Mouse (Mus musculus) mouse embryonic stem cell (cell line): Measurements from ENCODE around the gene Pacsin3.
"Not testable (repeated sequence)": the region's sequence is repeated elsewhere in the genome, so short reads cannot be mapped to it uniquely, and the experiment has no call there.

Source experiments
- in situ Hi-C, 2 experiments: fragments of 300-500 bp; cut with MboI; formaldehyde crosslinking; loops; 1 replicate in 1 of 2; 3 replicates in 1 of 2; pipeline ENCODE4 v1.14.3; 2019 to 2020; ENCODE audit warnings: low sequenced_read_pairs in 2 of 2, low pct_unique_long_range_greater_than_20kb in 1 of 2, mixed read lengths in 1 of 2; ENCODE audit not compliant: unreplicated experiment in 1 of 2

The Pacsin3 gene

DNA sequence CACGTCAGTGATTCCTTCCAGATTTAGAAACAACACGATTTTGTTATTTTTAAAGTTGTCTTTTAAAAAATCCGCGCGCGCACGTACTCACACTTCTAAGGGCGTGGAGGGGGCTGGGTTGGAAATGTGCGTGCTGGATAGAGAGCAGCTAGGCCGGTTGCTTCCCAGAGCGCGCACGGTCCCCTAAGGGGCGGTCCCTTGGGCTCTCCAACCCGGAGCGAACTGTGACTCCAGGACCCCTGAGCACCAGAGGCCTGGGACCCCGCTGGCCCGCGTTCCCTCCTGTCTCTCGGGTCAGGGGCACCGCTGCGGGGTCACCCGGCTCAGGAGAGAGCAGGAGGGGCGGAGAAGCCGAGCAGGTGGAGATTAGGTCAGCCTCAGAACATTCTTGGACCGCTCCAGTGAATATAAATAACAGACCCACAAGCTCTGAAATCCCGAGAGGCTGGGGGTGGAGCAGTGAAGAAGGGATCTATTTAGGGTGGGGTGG lies at the start of gene Pacsin3:
Gene Pacsin3 (plus strand): TSS at position 294 of the 490 bp plus-strand sequence.
- in situ Hi-C loops = no loop called here

DNA sequence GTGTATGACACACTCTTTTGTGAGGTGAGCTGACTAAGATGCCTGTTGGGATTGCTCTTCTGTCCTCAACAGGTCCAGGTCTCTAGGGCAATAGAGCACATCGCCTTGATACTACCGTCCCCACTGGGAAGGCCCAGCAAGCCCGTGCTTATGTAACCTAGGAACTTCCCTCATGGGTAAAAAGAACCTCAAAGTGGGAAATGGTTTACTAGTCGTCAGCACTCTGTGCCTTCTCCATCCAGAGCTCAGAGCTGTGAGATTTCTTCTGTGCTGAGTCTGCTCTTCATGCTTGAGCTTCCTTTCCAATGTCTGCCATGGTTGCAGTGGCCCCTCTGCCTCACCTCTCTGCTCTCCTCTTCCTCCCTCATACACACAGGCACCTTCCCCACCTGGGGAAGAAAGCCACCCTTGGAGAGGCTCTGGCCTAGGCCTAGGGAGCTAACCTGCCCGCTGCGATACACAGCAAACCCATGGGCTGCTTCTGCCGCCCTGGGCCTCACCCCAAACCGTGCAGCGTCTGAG lies 49.4 kb upstream of the Pacsin3 start:
- in situ Hi-C loops = no loop called here

DNA sequence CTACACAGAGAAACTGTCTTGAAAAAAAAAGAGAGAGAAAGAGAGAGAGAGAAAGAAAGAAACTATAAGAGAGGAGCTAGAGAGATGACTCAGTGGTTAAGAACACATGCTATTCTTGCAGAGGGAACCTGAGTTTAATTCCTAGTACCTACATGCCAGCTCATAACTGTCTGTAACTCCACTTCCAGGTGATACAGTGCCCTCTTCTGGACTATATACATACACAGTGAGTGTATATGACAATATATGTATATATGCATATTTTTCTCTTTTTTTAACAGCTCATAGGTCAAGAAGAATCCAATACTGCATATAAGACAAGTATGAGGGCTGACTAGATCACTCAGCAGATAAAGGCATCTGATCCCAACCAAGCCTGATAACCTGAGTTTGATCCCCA lies 42.4 kb upstream of the Pacsin3 start:
- in situ Hi-C loops = no loop called here

DNA sequence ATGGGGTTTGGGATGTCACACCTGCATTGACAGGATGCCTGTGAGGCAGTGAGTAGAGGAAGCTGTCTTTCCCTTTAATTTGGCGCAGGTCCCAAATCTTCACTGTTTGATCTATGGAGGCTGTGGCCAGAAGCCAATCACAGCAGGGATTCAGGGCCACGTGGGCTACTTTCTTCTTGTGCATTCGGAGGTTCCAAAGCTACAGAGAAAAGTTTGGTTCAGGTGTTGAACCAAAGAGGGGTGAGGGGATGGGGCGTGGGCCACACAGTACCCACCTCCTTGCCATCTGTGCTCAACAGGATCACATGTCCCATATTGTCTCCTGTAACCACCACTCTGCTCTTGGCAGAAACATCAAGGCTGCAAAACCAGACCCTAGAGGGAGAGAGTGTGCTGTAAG lies 38.7 kb upstream of the Pacsin3 start:
- in situ Hi-C loops = no loop called here

DNA sequence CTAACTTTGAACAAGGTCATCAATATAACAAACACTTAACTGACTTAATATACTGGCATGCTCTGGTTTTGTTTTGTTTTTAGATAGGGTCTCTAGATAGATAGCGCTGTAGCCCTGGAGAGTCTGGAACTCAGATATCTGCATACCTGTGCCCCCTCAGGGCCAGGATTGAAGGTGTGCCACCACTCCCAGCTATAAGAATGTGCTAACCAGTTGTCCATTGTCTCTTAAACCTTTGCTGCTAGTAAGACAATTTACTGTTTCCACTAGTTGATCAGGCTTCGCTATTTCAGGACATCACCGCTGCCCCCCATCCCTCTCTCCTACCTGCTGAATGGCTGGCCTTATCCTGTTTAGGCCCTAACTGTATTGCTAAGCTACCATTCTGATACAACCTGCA lies 35.3 kb upstream of the Pacsin3 start:
- in situ Hi-C loops = no loop called here

DNA sequence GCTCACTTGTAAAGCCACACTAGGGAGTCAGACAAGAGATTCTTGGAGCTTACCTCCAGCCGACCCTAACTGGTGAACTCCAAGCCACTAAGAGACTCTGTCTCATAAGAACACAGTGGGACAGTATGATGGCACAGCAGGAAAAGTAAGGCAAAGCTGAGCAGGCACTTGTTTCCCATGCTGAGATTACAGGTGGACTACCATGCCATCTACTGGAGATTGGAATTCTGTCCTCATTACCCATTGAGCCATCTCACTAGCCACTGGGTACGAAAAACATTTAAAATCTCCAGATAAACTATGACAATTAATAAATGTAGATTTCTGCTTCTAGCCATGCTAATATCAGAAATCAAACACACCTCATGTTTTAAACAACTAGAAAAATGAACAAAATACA lies 32.1 kb upstream of the Pacsin3 start:
- in situ Hi-C loops = no loop called here

- in situ Hi-C loops = no loop called here
Measured at GRCm38 (mm10) chr2:91229735-91230134, 26.0 kb upstream of the Pacsin3 start.

DNA sequence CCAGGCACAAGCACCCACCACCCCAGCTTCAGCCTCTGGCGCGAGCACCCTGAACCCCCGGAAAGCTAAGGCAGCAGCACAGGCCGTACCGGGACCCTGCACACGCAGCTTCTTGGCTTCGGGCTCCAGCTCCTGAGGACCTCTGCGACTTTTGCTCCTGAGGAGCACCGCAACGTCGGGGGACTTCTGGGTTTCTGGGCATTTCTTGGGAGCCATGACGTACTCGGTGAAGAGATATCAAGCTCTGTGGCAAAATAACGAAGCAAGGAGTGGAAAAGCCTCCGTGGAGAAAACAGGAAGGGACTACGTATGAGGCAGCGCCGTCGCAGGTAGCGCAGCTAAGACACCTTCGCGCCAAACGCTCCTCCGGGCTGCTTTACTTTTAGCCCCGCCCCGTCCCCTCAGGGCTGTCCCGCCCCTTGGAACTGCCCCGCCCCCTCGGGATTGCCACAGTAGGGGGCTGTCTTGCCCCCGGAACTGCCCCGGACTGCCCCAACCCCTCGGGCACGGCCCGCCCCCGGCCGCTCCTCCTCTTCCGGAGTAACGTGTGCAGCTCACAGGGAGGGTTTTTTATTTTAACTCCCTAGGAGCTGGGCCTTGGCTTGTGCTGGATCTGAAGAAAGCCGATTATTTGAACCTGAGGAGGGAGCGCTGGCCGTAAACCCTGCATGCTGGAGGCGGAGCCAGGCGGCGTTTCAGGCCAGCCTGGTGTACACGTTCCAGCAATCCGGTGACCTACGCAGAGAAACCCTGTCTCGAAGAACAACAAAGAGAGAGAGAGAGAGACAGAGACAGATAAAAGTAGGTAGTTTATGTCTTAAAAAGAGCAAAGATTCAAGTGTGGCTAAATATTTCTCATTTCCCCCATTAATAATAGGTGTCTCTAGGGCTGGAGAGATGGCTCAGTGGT lies 18.9 kb upstream of the Pacsin3 start, which contains the start of gene Ddb2:
Gene Ddb2 (minus strand): TSS at position 382 of the 910 bp plus-strand sequence.
- in situ Hi-C loops = no loop called here

DNA sequence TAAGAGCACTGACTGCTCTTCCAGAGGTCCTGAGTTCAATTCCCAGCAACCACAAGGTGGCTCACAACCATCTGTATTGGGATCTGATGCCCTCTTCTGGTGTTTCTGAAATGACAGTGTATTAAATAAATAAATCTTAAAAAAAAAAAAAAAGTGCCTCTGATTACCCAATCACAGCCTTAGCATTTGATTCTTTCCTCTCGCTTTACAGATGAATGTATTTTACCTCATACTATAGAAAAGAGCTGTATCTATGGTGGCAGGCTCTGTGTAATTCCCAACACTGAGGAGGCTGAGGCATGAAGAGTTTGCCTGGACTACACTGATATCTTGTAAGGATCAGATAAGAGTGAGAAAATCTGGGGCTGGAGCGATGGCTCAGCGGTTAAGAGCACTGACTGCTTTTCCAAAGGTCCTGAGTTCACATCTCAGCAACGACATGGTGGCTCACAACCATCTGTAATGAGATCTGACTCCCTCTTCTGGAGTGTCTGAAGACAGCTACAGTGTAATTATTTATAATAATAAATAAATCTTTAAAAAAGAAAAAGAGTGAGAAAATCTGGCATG lies 18.2 kb upstream of the Pacsin3 start:
- in situ Hi-C loops = not testable (repeated sequence)

- in situ Hi-C loops = no loop called here
Measured at GRCm38 (mm10) chr2:91242547-91242946, 13.2 kb upstream of the Pacsin3 start.

DNA sequence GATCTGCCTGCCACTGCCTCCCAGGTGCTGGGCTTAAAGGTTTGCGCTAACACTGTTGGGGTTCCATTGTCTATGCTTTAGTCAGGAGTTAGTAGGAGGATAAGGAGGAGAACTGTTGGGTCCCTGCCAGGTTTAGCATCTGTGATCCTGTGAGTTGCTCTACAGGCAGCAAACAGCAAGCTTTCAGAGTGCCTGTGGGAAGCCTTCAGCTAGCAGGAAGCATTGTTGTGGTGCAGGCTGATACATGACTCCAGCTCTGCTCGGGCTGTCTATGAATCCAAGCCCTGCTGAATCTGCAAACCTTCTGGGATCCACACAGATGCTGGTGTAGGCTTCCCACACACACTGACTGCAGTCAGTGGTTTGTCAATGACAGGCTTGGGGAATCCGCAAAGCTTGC lies 12.3 kb upstream of the Pacsin3 start:
- in situ Hi-C loops = no loop called here

DNA sequence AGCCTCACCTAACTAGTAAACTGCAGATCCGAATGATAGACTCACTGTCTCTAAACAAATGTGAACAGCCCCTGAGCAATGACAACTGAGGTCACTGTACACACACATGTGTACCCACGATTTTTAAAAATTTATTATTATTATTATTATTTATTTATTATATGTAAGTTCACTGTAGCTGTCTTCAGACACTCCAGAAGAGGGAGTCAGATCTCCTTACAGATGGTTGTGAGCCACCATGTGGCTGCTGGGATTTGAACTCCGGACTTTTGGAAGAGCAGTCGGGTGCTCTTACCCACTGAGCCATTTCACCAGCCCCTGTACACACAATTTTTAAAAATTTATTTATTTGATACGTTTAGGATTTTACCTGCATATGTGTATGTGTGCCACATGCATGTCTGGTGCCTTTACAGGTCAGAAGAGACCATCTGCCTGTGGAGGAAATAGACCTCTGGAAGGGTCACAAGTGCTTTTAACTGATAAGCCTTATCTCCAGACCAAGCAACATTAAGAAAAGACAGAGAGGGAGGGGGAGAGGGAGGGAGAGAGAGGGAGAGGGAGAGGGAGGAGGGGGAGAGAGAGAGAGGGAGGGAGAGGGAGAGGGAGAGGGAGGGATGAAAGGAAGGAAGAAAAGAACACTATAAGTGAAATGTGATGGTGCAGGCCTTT lies 11.1 kb upstream of the Pacsin3 start:
- in situ Hi-C loops = no loop called here

- in situ Hi-C loops = no loop called here
Measured at GRCm38 (mm10) chr2:91248366-91248765, 7.4 kb upstream of the Pacsin3 start.

DNA sequence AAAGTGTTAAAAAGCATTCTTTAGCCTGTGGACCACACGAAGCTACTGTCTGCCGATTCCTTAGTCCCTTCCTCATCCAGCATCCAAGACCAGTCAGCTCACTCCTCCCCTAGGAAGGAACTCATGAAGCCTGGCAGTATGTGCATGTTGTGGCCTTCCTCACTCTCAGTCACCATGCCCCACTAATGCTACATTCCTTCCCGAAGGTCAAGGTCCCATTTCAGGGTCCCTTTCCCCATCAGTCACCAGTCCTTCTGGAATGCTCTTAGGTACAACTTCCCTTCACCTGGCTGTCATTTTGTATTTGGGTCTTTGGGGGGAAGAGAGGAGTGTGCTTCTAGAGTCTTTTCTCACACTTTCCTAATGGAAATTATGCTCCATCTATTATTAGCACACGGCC lies 3.8 kb upstream of the Pacsin3 start:
- in situ Hi-C loops = no loop called here

DNA sequence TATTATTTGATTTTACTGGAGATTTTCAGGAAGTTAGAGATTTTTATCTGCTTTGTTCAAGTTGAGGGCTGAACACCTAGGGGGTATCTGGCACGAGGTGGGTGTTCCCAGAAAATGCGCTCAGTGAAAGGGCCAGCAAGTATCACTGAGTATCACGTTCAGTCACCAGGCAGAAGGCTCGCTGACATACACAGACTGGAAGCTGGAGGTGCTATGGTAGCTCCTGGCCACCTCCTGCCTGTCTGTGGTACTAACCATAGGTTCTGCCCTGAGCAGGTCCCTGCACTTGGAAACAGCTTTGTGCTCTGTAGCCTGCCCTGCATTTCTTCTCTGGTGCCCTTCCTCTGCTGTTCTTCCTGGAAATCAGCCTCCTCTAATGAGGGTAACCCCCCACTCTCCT lies 3.2 kb upstream of the Pacsin3 start:
- in situ Hi-C loops = no loop called here

GRCm38 (mm10) chr2:91254725-91255380 lies 901 bp upstream of the Pacsin3 start:
- in situ Hi-C loops = no loop called here

DNA sequence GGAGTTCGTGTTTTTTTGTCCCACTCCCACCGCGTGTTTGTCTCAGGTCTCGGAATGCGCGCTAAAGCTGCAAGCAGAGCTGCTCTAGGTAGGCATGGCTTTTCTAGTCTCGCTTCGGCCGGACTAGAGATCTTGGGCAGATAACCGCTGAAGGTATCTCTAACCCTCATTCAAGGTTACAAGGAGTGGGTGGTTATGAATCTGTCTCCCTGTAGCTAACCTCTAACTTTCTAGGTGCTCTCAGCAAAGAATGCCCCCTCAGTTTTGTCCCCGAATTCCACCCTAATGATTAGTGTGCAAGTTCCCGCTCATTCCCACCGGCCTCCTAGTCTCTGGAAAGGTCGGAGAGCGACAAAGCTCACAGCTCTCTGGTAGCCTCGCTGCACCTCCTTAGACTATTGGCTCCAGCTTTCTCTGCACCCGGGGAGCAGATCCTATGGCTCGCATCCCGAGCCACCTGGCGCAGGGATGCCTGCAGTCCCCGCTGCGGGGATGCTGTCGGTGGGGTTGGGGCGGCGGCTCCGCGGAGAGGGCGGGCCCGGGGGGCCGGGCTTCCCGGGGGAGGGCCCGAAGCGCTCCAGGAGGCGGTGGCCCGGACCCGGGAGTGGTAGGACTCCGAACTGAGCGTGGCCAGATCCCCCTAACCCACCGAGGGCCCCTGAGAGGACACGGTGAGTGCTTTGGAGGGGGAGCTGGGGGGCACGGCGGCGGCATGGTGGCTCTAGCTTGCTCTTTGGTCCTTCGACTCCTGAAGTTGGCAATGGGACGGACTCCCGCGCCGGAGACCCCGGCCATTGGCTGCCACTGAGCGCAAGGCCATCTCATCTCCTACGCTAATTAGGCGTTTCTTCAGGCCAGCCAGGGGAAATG lies 737 bp downstream of the Pacsin3 start:
- in situ Hi-C loops = no loop called here
